Mouse (Mus musculus): ENCODE results near the gene Fcho1. TPM values are rescaled to one million over a fixed set of nuclear protein-coding genes. Genes with fewer than 3 reads are reported as not detected.
A peak's percentile ranks its signal among the peaks of the same experiment; 100 is the strongest.
"Not testable (repeated sequence)": the region's sequence is repeated elsewhere in the genome, so short reads cannot be mapped to it uniquely, and the experiment has no call there.

Fcho1 gene
- 20.0 and 23.3 TPM in 2 replicates for polyA plus RNA-seq (2012; rRNA removed)

DNA sequence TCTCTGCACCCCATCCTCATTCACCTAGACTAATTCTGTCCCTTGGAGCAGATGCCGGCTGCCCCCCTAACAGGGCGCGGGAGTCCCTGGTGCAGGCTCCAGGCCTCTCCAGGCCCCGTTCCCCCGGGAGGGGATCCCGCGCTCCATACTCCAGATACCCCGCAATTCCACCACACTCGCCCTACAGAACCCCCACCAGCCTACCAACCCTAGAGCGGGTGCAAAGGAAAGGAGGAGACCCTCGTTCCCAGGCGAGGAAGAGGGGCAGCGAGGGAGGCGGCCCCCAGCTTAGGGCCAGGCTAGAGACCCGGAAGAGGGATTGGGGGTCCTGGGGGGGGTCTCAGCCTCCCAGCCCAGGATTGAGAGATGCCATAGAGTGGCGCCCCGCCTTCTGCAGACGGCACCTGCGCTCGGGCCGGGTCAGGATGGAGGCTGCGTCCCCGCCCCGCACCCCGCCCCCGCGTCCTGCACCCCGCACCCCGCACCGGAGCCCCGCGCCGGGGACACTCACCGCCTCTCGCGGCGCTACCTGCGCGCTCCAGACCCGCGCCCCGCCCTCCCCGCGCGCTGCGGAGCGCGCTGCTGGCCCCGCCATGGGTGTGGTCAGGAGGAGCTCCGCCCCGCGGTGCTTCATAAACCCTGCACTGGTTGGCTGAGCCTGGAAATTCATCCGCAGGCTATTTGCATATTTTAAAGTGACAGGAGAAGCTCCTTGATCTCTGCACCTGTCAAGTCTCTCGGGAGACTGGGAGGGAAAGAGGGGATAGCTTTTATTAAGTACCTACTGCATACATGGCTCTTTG, at the start of gene Fcho1:
Fcho1 (minus strand) TSS at position 595 of the 803 bp plus-strand sequence.
- TF ChIP-seq POLR2A (IDR thresholded peaks at IDR 0.05; ENCODE audit: borderline replicate concordance, extremely low read depth, low read depth, low read length) (no peak), CTCF (IDR thresholded peaks at IDR 0.05; ENCODE audit: insufficient read depth, low read length) (no peak)
- H3K4me3 ChIP-seq (replicated peaks; ENCODE audit: extremely low read depth, low read depth, low read length) = peak within 1 kb of the TSS; percentile 35
- H3K4me1 ChIP-seq (ENCODE audit: control insufficient read depth, insufficient read depth, low read length) = peaks cover 3% of the 10 kb centered on the region
- 1% methylated on average over 54 of the region's 54 CpGs for WGBS
- peak; percentile 60 for DNase-seq

DNA sequence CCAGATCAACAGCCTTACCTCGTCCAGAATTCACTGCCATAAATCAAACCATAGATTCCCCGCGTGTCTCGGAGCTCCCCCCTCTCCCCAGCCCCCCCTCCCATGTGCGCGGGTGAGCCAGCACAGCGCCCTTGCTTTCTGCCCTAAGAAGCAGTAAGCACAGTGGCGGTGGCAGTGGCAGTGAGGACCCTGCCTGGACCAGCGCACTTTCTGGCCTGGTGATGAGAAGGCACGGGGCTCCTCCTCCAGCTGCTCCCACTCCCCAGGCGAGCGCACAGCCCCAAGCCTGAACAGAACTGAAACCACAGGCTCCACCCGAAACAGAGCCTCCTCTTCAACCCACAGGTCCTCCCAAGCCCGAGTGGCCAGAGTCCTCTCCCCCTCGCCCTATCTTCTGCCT, 45.8 kb upstream of the Fcho1 start:
- DNase-seq = no peak
- H3K4me1 ChIP-seq (ENCODE audit: control insufficient read depth, insufficient read depth, low read length) = no peaks in the 10 kb centered on the region
- 89% methylated on average over 15 of the region's 15 CpGs for WGBS
- no peak overlapping the region for H3K4me3 ChIP-seq (replicated peaks; ENCODE audit: extremely low read depth, low read depth, low read length)
- TF ChIP-seq POLR2A (IDR thresholded peaks at IDR 0.05; ENCODE audit: borderline replicate concordance, extremely low read depth, low read depth, low read length) (no peak), CTCF (IDR thresholded peaks at IDR 0.05; ENCODE audit: insufficient read depth, low read length) (no peak)

- WGBS = 78% methylated on average over 3 of the region's 3 CpGs
- H3K4me3 ChIP-seq (replicated peaks; ENCODE audit: extremely low read depth, low read depth, low read length) = no peak overlapping the region
- TF ChIP-seq POLR2A (IDR thresholded peaks at IDR 0.05; ENCODE audit: borderline replicate concordance, extremely low read depth, low read depth, low read length) = no peak
- no peak for TF ChIP-seq CTCF (IDR thresholded peaks at IDR 0.05; ENCODE audit: insufficient read depth, low read length)
- no peak for DNase-seq
- no peaks in the 10 kb centered on the region for H3K4me1 ChIP-seq (ENCODE audit: control insufficient read depth, insufficient read depth, low read length)
Observed at GRCm38 (mm10) chr8:71758816-71759215, 33.3 kb upstream of the Fcho1 start.

GRCm38 (mm10) chr8:71752881-71753552, 27.5 kb upstream of the Fcho1 start:
- DNase-seq; H3K4me1 ChIP-seq (ENCODE audit: control insufficient read depth, insufficient read depth, low read length); H3K4me3 ChIP-seq (replicated peaks; ENCODE audit: extremely low read depth, low read depth, low read length): not testable (repeated sequence)
- 68% methylated on average over 7 of the region's 7 CpGs for WGBS

- DNase-seq = not testable (repeated sequence)
Observed at GRCm38 (mm10) chr8:71752263-71752662, 26.7 kb upstream of the Fcho1 start.

GRCm38 (mm10) chr8:71751337-71751886, 25.9 kb upstream of the Fcho1 start:
- not testable (repeated sequence) for H3K4me1 ChIP-seq (ENCODE audit: control insufficient read depth, insufficient read depth, low read length); H3K4me3 ChIP-seq (replicated peaks; ENCODE audit: extremely low read depth, low read depth, low read length)
- 58% methylated on average over 2 of the region's 2 CpGs for WGBS
- peak; percentile 17 for DNase-seq
- peak; percentile 50 for TF ChIP-seq CTCF (IDR thresholded peaks at IDR 0.05; ENCODE audit: insufficient read depth, low read length)

More at GRCm38 (mm10) chr8:71752263-71752662, 26.7 kb upstream of the Fcho1 start:
- H3K4me3 ChIP-seq (replicated peaks; ENCODE audit: extremely low read depth, low read depth, low read length); H3K4me1 ChIP-seq (ENCODE audit: control insufficient read depth, insufficient read depth, low read length): not testable (repeated sequence)

DNA sequence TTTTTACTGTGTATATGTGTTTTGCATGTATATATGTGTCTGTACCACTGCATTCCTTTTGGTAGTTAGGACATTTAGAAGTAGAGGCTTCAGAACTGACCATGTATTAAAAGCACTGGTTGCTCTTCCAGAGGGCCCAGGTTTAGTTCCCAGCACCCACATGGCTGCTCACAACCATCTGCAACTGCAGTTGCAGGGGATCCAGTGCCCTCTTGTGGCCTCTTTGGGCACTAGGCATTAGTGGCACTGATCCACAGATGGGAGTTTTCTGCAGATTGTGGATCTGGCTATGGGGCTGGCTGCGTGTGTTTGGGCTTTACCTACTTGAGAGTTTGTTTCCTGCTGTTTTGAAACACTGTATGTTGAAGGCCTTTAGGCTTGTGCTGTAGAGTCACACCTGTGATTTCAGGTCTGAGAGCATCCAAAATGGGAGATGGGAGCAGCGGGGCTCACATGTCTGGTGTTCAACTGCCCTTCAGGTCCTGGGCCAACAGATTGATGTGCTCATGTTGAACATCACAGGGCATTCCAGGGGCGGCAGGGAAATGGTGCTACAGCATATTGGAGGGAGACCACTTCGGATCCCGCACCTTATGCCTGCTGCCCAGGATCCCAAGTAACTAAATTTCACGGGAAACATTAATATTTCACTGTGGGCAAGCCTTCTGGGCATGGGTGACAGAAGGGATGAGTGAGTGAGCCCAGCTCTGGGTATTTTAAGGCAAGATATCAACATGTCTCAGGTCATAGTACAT, 24.0 kb upstream of the Fcho1 start:
- WGBS = 80% methylated on average over 6 of the region's 6 CpGs
- not testable (repeated sequence) for DNase-seq; H3K4me1 ChIP-seq (ENCODE audit: control insufficient read depth, insufficient read depth, low read length); H3K4me3 ChIP-seq (replicated peaks; ENCODE audit: extremely low read depth, low read depth, low read length)

DNA sequence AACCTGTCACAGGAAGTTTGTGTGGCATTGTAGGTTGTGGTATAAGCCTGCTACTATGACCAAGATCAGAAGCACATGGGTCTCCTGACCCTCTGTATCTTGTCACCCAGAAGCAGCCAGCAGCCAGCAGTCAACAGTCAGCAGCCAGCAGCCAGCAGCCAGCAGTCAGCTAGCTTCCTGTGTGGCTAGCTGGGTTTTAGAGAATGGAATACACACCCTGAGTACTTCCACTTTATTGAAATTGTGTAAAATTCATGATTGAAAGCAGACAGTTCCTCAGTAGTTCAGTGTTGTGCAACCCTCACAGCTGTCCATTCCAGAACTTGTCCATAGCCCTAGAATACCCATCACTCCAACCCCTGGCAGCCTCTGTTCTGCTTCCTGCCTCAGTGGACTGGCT, 21.6 kb upstream of the Fcho1 start:
- H3K4me1 ChIP-seq (ENCODE audit: control insufficient read depth, insufficient read depth, low read length); H3K4me3 ChIP-seq (replicated peaks; ENCODE audit: extremely low read depth, low read depth, low read length): not testable (repeated sequence)

DNA sequence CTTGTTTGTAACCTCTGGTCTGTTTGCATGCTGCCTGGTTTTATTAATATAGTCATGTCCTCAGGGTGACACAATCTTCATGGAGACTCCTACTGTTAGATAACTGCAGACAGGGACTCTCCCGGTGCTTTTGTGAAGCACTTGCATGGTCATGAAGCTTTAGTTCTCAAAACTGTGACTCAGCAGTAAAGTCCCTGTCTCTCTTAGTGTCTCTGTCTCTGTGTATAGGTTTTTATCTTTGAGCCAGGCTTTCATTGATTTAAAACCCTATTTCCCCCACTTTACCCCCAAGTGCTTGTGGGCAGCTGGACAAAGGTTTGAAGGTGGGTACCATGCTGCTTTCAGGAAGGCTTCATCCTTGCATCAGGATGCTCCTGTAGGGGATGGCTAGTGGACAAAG, 19.8 kb upstream of the Fcho1 start:
- 76% methylated on average over 1 of the region's 1 CpGs for WGBS
- TF ChIP-seq CTCF (IDR thresholded peaks at IDR 0.05; ENCODE audit: insufficient read depth, low read length) (no peak), POLR2A (IDR thresholded peaks at IDR 0.05; ENCODE audit: borderline replicate concordance, extremely low read depth, low read depth, low read length) (no peak)
- H3K4me1 ChIP-seq (ENCODE audit: control insufficient read depth, insufficient read depth, low read length) = no peaks in the 10 kb centered on the region
- no peak overlapping the region for H3K4me3 ChIP-seq (replicated peaks; ENCODE audit: extremely low read depth, low read depth, low read length)
- DNase-seq = no peak

More for the DNA sequence above, 21.6 kb upstream of the Fcho1 start:
- DNase-seq = not testable (repeated sequence)

DNA sequence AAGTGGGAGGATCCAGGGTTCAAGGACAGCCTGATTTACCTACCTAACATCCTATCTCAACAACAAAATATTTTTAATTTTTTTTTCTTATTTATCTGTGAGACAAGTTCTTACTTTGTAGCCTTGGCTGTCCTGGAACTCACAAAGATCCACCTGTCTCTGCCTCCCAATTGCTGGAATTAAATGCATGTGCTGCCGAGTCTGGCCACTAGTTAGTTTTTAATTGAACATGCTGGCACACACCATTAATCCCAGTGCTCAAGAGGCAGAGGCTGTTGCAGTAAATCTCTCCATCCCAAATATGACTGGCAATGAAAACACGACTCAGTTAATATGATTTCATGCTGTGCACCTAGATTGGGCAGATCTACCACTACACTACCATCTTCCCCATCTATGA, 17.3 kb upstream of the Fcho1 start:
- Histone ChIP-seq H3K4me1 (ENCODE audit: control insufficient read depth, insufficient read depth, low read length) (no peaks in the 10 kb centered on the region), H3K4me3 (replicated peaks; ENCODE audit: extremely low read depth, low read depth, low read length) (no peak overlapping the region)
- DNase-seq = no peak
- TF ChIP-seq CTCF (IDR thresholded peaks at IDR 0.05; ENCODE audit: insufficient read depth, low read length) (no peak), POLR2A (IDR thresholded peaks at IDR 0.05; ENCODE audit: borderline replicate concordance, extremely low read depth, low read depth, low read length) (no peak)
- 62% methylated on average over 2 of the region's 2 CpGs for WGBS

Data from lung, adult 2 months (tissue).